Mouse (Mus musculus) heart, adult 10 weeks (tissue): ENCODE results near the gene Krtap21-1. TPM values are rescaled to one million over a fixed set of nuclear protein-coding genes. Genes with fewer than 3 reads are reported as not detected.

Experiments used
- polyA plus RNA-seq: library from polyadenylated mRNA; stranded (reverse); fragments of 350-450 nt; fragmentation: Illumina TruSeq; extraction: RNeasy Lipid Tissue Mini Kit (QIAGEN cat#74804); gene quantifications from one replicate; pipeline ENCODE4 v1.2.3, GENCODE M21; 2014; ENCODE audit warnings: low read depth, low replicate concordance

Krtap21-1 gene
- not detected for polyA plus RNA-seq

GRCm38 (mm10) chr16:89403768-89404167, at the start of gene Krtap21-1:
Gene Krtap21-1, minus strand, starts transcription at chr16:89403868.

GRCm38 (mm10) chr16:89420011-89420410, 16.3 kb upstream of the Krtap21-1 start, which contains the start of gene Krtap6-2:
Gene Krtap6-2, minus strand, starts transcription at chr16:89420111.

Other genes starting within 250 kb of the Krtap21-1 start
- not detected for gene Gm9789, start 245.9 kb downstream of the Krtap21-1 start, polyA plus RNA-seq
- not detected for gene Gm7735, start 234.4 kb downstream of the Krtap21-1 start, polyA plus RNA-seq
- gene 1110057P08Rik, start 229.1 kb downstream of the Krtap21-1 start, polyA plus RNA-seq = not detected
- not detected for gene Krtap20-2, start 198.0 kb downstream of the Krtap21-1 start, polyA plus RNA-seq
- gene Krtap6-2, start 16.2 kb upstream of the Krtap21-1 start, polyA plus RNA-seq = not detected
- not detected for gene Krtap8-1, start 84.1 kb upstream of the Krtap21-1 start, polyA plus RNA-seq
- gene Krtap7-1, start 104.5 kb upstream of the Krtap21-1 start, polyA plus RNA-seq = not detected
- gene Krtap11-1, start 167.3 kb upstream of the Krtap21-1 start, polyA plus RNA-seq = not detected